Mouse (Mus musculus) lung, postnatal 14 days (tissue): ENCODE measurements around the gene Foxr2.
A peak's percentile ranks its signal among the peaks of the same experiment; 100 is the strongest.

Source experiments
- DNase-seq: peaks from one replicate; pipeline ENCODE4 v3.0.0; 2021

Foxr2 gene

DNA sequence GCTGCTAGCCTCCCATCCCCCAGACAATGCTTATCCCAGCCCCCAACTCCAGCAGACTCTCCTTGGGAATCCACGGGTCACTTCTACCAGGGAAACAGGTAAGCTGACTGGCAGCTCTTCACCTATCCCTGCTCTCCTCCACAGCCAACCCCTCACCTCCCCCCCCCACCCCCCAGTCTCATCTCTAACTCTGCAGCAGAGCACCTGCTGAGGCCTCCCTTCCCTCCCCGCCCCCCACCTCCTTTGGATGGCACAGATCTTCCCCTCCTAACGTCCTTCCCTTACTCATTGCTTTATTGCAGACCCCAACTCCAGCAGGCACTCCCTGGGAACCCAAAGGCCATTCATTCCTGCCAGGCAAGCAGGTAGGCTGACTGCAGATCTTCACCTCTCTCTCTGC lies at the start of gene Foxr2:
Gene Foxr2 (plus strand): TSS at position 301 of the 400 bp plus-strand sequence.
- no peak for DNase-seq

DNA sequence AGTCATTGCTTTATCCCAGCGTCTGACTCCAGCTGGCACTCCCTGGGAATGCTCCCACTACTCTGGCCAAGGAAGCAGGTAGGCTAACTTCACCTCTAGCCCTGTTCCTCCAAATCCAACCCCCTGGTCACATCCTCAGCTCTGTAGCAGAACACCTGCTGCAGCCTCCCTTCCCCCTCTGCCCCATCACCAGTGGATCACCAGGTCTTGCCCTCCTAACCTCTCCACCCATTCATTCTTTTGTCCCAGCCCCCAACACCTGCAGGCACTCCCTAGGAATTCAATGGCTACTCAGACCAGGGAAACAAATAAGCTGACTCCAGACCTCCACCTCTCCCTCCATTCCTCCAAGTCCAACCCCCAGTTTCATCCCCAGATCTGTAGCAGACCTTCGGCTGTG lies 427 bp downstream of the Foxr2 start:
- DNase-seq: no peak

DNA sequence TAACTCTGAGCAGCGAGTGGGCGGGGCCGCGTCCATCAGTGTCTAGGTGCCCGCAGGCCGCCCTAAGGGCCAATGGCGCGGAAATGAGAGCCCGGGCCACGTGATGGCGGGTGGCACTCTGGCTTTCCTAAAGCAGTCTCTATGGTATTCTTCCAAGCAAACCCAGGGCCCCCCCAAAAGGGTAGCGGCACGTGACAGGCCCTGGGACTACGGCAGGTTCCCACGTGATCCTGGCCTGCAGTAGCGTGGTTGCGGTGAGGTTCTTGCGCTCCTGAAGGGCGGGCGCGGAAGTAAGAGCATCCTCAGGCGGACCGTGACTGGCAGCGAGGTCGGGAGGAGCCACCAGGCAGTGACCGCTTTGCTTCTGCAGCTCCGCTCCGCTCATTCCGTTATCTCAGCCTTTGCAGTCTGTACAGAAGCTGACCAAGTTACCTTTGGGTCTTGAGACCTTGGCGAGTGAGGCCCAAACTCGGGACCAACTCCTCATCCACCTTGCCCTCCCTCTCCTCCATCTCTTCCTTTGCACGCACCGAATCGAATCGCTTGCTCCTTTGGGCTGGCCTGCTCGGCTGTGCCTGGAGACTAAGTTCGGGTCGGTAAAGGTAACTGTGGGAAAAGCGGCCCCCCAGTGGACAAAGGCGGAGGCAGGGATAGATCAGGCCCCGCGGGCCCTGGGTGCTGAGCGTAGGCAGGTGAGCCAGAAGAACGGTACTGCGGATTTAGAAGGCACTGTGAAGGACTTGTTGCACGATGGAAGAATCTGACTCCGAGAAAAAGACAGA lies 21.3 kb downstream of the Foxr2 start, which contains the start of gene Rragb:
Gene Rragb (plus strand): TSS at position 248 of the 782 bp plus-strand sequence.
- peak; percentile 41 for DNase-seq

- no peak for DNase-seq
Observed at GRCm38 (mm10) chrX:153142656-153143055, 24.1 kb downstream of the Foxr2 start.

GRCm38 (mm10) chrX:153151766-153152165 lies 33.2 kb downstream of the Foxr2 start:
- DNase-seq: no peak

GRCm38 (mm10) chrX:153155322-153155721 lies 36.7 kb downstream of the Foxr2 start:
- DNase-seq: peak; percentile 39

DNA sequence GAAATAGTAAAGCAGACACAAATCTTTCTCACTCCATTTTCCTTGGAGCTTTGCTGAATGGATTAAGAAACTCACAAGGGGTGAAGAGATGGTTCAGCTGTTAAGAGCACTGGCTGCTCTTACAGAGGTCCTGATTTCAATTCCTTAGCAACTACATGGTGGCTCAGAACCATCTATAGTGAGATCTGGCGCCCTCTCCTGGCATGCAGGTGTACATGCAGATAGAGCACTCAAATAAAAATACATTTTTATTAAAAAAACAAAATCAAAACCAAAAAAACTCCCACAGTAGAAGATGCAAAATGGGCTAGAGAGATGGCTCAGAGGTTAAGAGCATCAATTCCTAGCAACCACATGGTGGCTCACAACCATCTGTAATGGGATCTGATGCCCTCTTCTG lies 56.2 kb downstream of the Foxr2 start:
- DNase-seq: peak; percentile 7

DNA sequence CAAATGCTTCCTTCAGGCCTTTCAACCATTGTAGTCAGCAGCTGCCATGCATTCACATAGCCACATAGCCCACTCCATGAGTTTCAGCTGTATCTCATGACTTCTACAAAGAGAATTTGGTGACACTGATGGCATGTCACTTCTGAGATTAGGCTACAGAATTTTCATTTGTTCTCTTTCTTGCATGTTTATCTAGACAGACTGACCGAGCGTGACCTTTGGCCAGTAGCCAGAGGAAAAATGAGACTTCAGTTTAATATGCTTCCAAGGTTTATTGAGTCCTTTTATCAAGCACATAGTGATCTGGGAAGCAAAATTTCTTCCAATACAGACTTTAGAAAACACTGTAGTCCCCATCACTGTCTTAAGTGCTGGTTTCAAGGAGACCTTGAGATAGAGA lies 63.6 kb downstream of the Foxr2 start:
- DNase-seq: peak; percentile 3
